Mouse (Mus musculus) inflammation-experienced regulatory T-cells, adult 6 months (primary cell): ENCODE measurements around the gene Arpp21. TPM values are rescaled to one million over a fixed set of nuclear protein-coding genes. Genes with fewer than 3 reads are reported as not detected.

Experiments used
- ATAC-seq: one replicate; pipeline ENCODE4 v1.8.0; 2017
- polyA plus RNA-seq, 3 experiments: library from polyadenylated mRNA; unstranded; fragments of 100-300 nt; shearing (Covaris generic); gene quantifications; one replicate each; pipeline ENCODE4 v1.2.1; 2017

Arpp21 gene
- polyA plus RNA-seq, 3 experiments from 2014 or later: 0.36 to 0.66 TPM; not detected in 1

- ATAC-seq: no peak
These were observed 4.9 kb downstream of the Arpp21 start for GRCm38 (mm10) chr9:112230716-112231361.

GRCm38 (mm10) chr9:112228470-112228869, 7.3 kb downstream of the Arpp21 start:
- no peak for ATAC-seq

DNA sequence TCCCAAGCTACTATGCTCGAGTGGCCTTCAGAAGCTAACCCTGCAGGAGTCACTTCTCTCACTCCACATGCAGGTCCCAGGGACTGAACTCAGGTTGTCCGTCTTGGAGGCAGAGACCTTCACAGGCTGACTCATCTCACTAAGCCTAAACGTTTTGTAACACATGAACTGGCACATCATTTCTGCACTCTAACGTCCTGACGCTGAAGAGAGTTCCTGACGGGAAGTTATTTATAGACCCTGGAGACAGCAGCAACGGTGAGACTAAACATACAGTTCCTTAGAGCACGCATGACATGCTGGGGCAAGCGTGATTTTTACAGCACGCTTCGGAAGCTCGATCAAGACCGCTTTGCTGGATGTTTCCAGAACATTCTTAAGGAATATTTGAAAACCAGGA, 8.6 kb downstream of the Arpp21 start:
- ATAC-seq: no peak

DNA sequence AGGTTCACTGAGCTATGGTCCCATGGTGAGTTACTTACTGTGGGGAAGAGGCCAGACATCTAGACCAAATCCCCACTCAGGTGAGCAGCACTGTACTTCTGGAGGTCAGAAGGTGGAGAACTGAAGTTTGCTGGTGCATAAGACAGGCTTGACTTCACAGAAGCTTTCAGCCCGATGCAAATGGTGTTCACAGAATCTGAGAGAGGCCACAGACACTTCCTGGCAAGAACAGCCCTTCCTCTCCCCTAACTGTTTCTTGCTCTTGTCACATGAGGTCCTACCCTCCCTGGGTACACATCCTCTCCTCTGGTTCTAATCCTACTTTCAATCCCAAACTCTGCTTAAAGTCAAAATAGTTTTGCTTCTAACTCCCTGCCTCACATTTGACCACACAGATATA, 9.2 kb downstream of the Arpp21 start:
- ATAC-seq: no peak

GRCm38 (mm10) chr9:112225046-112225445, 10.7 kb downstream of the Arpp21 start:
- ATAC-seq: no peak

GRCm38 (mm10) chr9:112219372-112219771, 16.4 kb downstream of the Arpp21 start:
- ATAC-seq: no peak

- no peak for ATAC-seq
These were observed 17.5 kb downstream of the Arpp21 start for GRCm38 (mm10) chr9:112218237-112218636.

GRCm38 (mm10) chr9:112217161-112217560, 18.6 kb downstream of the Arpp21 start:
- ATAC-seq: no peak

- no peak for ATAC-seq
These were observed 20.5 kb downstream of the Arpp21 start for GRCm38 (mm10) chr9:112215030-112215806.

DNA sequence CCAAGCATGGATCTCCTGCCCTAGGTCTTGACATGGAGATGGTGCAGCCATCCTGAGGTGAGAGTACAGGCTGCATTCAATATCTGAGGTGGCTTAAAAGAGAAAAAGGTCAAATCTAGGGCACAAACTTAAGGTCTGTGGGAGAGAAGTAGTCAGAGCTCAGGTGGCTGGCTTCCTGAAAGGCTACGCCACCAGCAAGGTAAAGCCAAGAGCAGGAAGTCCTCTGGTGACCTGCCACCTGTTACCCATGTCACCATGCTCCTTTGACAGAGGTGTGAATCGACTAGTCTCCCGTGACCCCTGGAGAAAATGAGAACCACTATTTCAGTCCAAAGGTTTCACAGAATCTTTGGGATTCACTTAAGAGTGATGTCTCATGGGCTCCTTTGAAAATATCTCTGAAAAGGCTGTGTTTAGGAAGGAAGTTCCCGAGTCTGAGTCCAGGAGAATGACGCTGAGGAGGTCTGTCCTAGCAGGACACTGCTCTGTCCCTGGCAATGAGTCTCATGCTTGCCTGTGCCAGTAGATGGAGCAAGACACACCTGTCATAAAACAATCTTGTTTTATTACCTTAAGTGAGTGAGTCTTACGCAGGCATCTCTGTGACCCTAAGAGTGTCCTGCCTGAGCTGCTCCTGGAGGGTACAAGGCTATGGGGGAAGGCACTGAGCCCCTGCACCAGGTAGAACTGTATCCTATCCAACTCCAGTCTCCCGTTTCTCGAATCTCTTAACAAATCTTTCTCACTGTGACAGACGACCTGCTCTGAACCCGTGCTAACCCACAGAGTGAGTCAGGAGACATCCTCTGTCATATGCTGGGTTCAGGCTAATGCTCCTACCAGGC, 22.1 kb downstream of the Arpp21 start:
- no peak for ATAC-seq

- no peak for ATAC-seq
These were observed 25.9 kb downstream of the Arpp21 start for GRCm38 (mm10) chr9:112209803-112210202.

GRCm38 (mm10) chr9:112207767-112208166, 28.0 kb downstream of the Arpp21 start:
- ATAC-seq: no peak

DNA sequence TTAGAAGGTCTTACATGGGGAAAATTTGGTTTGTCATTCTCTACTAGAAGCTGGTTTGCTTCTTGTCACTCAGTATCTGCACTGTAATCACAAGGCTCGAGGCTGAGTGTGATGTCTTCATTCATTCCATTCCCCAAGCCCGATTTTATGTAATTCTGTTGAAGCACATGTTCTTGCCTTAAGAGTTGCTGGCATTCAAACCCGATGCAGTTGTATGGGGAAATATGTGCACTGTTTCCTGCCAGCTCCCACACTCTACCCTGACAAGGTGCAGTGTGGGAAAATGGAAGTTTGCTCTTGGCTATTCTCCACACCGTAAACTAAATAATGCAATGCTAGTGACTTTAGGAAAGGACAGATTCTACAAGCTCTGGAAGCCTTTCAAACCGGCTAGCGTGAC, 37.4 kb downstream of the Arpp21 start:
- no peak for ATAC-seq

DNA sequence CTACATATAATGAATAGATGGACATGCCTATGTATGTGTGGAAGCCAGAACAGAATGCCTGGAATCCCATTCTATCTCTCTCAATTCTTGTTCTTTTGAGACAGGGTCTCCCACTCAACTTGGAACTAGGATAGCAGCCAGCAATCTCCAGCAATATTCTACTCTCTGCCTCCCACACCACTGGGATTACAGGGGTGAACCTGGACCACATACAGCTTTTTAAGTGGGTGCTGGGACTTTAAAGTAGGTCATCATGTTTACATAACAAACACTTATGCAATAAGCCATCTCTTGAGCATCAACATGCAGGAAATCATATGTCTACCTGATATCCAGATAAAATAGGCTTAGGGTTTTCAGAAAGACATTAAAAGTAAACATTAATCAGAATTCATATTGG, 41.7 kb downstream of the Arpp21 start:
- ATAC-seq: no peak

DNA sequence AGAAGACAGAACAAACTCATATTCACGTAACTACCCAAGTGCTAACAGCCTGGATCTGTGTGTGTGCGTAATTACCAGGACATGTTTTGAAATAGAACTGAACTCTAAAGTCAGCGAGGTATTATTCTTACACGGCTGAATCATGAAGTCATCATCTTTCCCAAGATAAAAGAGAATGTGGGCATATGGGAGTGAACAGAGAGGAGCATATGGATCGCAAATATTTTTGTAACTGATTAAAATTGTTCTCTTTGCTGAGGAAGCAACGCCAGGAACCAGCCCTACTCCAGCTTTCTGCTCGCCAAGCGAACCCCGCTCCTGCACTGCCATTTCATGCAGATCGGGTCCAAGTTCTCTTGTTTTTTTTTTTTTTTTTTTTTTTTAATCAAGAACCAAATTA, 46.3 kb downstream of the Arpp21 start:
- ATAC-seq: no peak

DNA sequence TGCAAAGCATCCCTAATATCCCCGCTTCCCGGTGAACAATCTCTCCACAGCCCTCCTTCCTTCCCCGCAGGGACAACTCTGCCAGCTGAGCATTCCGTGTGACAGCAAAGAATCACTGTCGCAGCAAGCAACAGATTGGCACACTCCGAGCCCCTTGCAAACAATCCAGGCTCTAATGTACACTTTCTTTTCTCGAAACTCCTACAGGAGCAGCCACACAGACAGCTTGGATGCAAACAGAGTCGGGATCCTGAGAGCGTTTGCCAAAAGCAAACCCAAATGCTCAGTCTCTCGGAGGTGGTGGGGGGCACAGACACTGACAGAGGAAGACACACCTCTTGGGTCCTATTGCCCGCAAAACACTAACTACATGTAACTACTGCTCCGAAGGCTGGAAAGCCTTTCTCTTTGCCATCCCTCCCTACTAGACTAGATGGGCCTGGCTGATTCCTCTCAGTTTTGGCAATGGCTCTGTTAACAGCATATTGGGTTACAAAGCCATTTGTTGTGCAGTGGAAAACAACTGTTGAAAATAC, 47.3 kb downstream of the Arpp21 start:
- no peak for ATAC-seq

DNA sequence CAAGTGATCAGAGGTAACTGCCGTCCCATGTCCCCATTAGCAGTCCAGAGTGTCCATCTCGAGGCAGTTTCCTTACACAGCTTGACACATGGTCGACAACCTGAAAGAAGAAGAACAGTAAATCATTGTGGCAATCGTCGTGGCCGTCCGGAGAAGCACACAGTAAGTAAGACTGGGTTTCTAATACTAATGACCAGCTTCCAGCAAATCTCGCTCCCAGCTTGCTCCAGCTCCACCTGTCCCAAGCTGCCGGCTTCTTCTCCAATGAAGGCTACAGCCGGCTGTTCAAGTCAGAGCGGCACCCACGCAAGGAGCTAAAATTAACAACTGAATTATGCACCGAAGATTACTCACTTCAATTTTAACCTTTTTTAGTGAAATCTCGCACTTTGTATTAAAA, 48.1 kb downstream of the Arpp21 start:
- ATAC-seq: no peak

- ATAC-seq: peak; percentile 28
These were observed 49.1 kb downstream of the Arpp21 start for GRCm38 (mm10) chr9:112186336-112187305.

GRCm38 (mm10) chr9:112185746-112186145, 50.0 kb downstream of the Arpp21 start:
- no peak for ATAC-seq

GRCm38 (mm10) chr9:112182738-112183137, 53.0 kb downstream of the Arpp21 start:
- no peak for ATAC-seq

GRCm38 (mm10) chr9:112180006-112180405, 55.7 kb downstream of the Arpp21 start:
- no peak for ATAC-seq

GRCm38 (mm10) chr9:112178438-112178837, 57.3 kb downstream of the Arpp21 start:
- no peak for ATAC-seq
